Mouse (Mus musculus) intestine, embryonic 16.5 days (tissue): Measurements from ENCODE around the gene Slc23a4. TPM values are rescaled to one million over a fixed set of nuclear protein-coding genes. Genes with fewer than 3 reads are reported as not detected.
A peak's percentile ranks its signal among the peaks of the same experiment; 100 is the strongest.

Experiments used
- ATAC-seq: fragments of 200-750 bp; cut with Nextera tagmentation; 2 replicates; pipeline ENCODE4 v1.8.0; 2017; ENCODE audit warnings: moderate TSS enrichment, moderate library complexity
- H3K27ac ChIP-seq: fragments of 300-500 bp; sonication (generic); 2 replicates; pipeline ENCODE4 v1.5.1; 2014; ENCODE audit warnings: mild to moderate bottlenecking, low read length
- H3K27me3 ChIP-seq: fragments of 300-500 bp; sonication (generic); replicated peaks from 2 replicates; pipeline ENCODE4 v1.6.1; 2014; ENCODE audit warnings: low read length, control low read depth, mixed read lengths; ENCODE audit not compliant: control insufficient read depth, insufficient read depth
- H3K36me3 ChIP-seq: fragments of 300-500 bp; sonication (generic); 2 replicates; pipeline ENCODE4 v1.6.1; 2014; ENCODE audit warnings: low read length, control low read depth; ENCODE audit not compliant: control insufficient read depth, insufficient read depth
- H3K4me1 ChIP-seq: fragments of 300-500 bp; sonication (generic); 2 replicates; pipeline ENCODE4 v1.6.1; 2014; ENCODE audit warnings: low read length, control low read depth, mixed read lengths; ENCODE audit not compliant: control insufficient read depth, insufficient read depth
- H3K4me2 ChIP-seq: fragments of 300-500 bp; sonication (generic); 2 replicates; pipeline ENCODE4 v1.6.1; 2014; ENCODE audit warnings: low read depth, low read length, control low read depth
- H3K4me3 ChIP-seq: fragments of 300-500 bp; sonication (generic); 2 replicates; pipeline ENCODE4 v1.5.1; 2014; ENCODE audit warnings: mild to moderate bottlenecking, low read length
- H3K9ac ChIP-seq: fragments of 300-500 bp; sonication (generic); 2 replicates; pipeline ENCODE4 v1.6.1; 2014; ENCODE audit warnings: low read depth, low read length
- H3K9me3 ChIP-seq: fragments of 300-500 bp; sonication (generic); 2 replicates; pipeline ENCODE4 v1.6.1; 2016; ENCODE audit warnings: low read length, control low read depth; ENCODE audit not compliant: control insufficient read depth
- WGBS: fragments of 180-500 bp; shearing (Covaris S2); extraction: QIAGEN DNeasy Blood & Tissue Kit; methylation state at CpG from one replicate; pipeline ENCODE4 v1.1.7; 2014; 5-methylcytosine and 5-hydroxymethylcytosine counted together
- polyA plus RNA-seq: library from polyadenylated mRNA; unstranded; fragments of >200 nt; fragmentation: Nextera tagmentation; extraction: Ambion mirVana; gene quantifications from 2 replicates; pipeline ENCODE4 v1.2.1, GENCODE M21; 2015

The Slc23a4 gene
- polyA plus RNA-seq, 1 experiment from 2014 or later = 11.1 TPM

DNA sequence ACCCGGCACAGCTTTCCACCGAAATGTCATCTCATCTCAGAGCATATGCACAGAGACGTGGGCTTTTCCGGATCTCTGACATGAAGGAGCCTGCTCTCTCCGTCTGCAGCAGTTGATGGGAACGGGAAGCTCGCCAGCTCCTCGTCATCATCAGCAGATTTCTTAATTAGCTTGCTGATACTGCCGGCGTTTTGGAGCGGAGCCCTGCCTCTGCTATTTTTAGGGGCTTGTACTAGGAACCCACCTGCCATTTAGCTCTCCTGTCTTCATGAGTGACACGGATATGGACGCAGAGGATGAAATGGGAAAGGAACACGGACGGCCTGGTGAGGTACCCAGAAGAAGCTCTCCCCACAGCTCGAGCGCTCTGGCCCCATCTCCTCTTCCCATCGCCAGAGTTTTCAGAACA lies 14.1 kb upstream of the Slc23a4 start:
- no peaks in the 10 kb centered on the region for H3K27me3 ChIP-seq
- WGBS = 84% methylated on average over 18 of the region's 18 CpGs
- no peak overlapping the region for H3K4me2 ChIP-seq
- no peak for ATAC-seq
- H3K9ac ChIP-seq = no peak overlapping the region
- H3K4me1 ChIP-seq = no peaks in the 10 kb centered on the region; the same call in 1 of the 2 replicates
- no peak overlapping the region for H3K4me3 ChIP-seq
- H3K36me3 ChIP-seq = no peaks in the 10 kb centered on the region
- 0 out of 2 replicates have a peak, but pooled peaks cover 3% of the 10 kb centered on the region for H3K9me3 ChIP-seq
- no peak overlapping the region for H3K27ac ChIP-seq

DNA sequence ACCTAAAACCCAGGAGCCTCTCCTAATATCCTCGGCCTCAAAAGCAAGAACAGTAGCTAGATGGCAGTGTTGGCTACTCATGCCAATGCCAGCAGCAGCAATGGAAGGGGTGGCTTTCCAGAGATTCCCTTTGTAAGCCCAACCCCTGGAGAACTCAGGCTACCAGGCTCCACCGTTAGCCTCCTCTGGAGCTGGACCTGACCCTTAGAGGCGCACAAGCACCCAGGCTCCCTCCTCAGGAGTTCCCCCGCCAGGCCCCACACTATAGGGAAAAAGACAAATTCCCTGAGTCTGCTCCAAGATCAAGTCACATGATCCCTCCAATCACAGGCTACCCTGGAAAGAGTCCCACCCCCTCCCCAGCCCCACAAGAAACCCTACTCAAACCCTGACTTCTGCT lies 10.9 kb upstream of the Slc23a4 start:
- peak overlapping the region; percentile 13; the same call in 1 of the 2 replicates for H3K4me2 ChIP-seq
- no peak overlapping the region for H3K9ac ChIP-seq
- peaks cover 7% of the 10 kb centered on the region for H3K4me1 ChIP-seq
- WGBS = 18% methylated on average over 4 of the region's 4 CpGs
- no peak overlapping the region for H3K4me3 ChIP-seq
- no peak overlapping the region for H3K27ac ChIP-seq
- ATAC-seq = peak; percentile 38; the same call in 1 of the 2 replicates
- no peaks in the 10 kb centered on the region for H3K9me3 ChIP-seq
- H3K36me3 ChIP-seq = no peaks in the 10 kb centered on the region
- H3K27me3 ChIP-seq = no peaks in the 10 kb centered on the region

DNA sequence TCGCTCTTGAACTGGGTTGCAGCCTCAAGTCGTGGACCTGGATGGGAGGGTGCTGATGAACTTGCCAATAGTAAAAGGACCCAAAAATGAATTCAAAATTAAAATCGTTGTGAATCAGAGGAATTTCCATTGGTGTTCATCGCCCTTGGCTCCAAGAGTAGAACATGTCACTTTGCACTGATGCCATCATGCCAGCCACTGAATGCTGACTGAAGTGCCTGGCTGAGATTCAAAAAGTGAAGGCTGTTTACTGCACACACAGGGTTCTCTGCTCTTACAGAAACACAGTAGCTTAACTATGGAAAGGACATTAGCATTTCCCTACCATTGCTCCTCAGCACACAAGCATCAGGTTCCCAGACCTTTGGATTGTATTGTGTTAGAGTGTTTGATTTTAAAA lies 8.3 kb upstream of the Slc23a4 start:
- no peaks in the 10 kb centered on the region for H3K27me3 ChIP-seq
- H3K4me1 ChIP-seq = peaks cover 7% of the 10 kb centered on the region
- no peak for ATAC-seq
- WGBS = 83% methylated on average over 4 of the region's 4 CpGs
- no peaks in the 10 kb centered on the region for H3K9me3 ChIP-seq
- no peak overlapping the region for H3K4me2 ChIP-seq
- no peak overlapping the region for H3K9ac ChIP-seq
- no peak overlapping the region for H3K27ac ChIP-seq
- no peak overlapping the region for H3K4me3 ChIP-seq
- H3K36me3 ChIP-seq = no peaks in the 10 kb centered on the region

DNA sequence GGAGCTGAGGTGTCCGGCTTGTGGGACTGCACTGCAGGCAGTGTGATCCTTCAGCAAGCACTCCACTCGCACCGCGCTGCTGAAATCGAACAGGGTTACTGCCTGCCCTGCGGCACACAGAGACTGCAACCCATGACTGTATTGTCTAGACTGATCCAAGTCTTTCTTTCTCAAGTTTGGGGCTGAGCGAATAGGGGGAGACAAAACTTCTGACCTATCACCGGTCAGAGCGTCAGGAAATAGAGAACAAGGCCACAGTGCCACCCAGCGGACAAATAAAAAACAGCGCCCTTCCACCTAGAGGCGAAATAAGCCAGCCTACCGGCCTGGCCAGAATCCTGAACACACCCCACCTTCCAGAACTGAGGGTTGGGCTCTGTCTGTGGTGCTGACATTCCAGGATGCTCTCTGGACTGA lies 7.1 kb upstream of the Slc23a4 start:
- no peak overlapping the region for H3K27ac ChIP-seq
- H3K27me3 ChIP-seq = no peaks in the 10 kb centered on the region
- peak overlapping the region; percentile 68 for H3K4me2 ChIP-seq
- no peaks in the 10 kb centered on the region for H3K9me3 ChIP-seq
- peak overlapping the region; percentile 40 for H3K4me3 ChIP-seq
- 6% methylated on average over 13 of the region's 13 CpGs for WGBS
- peaks cover 7% of the 10 kb centered on the region for H3K4me1 ChIP-seq
- peak; percentile 79 for ATAC-seq
- H3K9ac ChIP-seq = peak overlapping the region; percentile 47; the same call in 1 of the 2 replicates
- H3K36me3 ChIP-seq = no peaks in the 10 kb centered on the region

GRCm38 (mm10) chr6:34994692-34995091 lies 6.5 kb upstream of the Slc23a4 start:
- Histone ChIP-seq H3K9me3 (no peaks in the 10 kb centered on the region), H3K4me3 (no peak overlapping the region; the same call in 1 of the 2 replicates), H3K36me3 (no peaks in the 10 kb centered on the region), H3K27me3 (no peaks in the 10 kb centered on the region), H3K9ac (peak overlapping the region; percentile 47; the same call in 1 of the 2 replicates), H3K4me2 (peak overlapping the region; percentile 68), H3K27ac (no peak overlapping the region), H3K4me1 (peaks cover 7% of the 10 kb centered on the region)
- WGBS = 54% methylated on average over 5 of the region's 5 CpGs
- ATAC-seq = no peak

DNA sequence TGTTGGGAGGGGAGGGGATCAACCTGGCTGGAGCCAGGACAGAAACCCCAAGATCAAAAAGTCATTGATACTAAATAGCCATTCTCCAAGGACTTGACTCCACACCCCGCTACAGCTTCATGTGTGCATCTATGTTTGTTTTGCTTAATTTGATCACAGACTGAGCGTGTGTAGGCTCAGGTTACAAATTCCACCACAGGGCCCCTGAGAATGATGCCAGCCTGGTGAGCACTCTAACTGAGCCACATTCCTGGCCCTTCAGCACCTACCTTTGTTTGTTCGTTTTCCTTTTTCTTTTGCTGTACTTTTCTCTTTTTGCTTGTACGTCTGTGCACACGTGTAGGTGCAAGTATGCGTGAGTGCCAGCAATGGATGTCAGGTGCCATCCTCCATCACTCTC lies 1.1 kb upstream of the Slc23a4 start:
- no peak overlapping the region for H3K9ac ChIP-seq
- no peak overlapping the region for H3K4me3 ChIP-seq
- H3K9me3 ChIP-seq = no peaks in the 10 kb centered on the region
- no peaks in the 10 kb centered on the region for H3K27me3 ChIP-seq
- H3K4me2 ChIP-seq = no peak overlapping the region
- ATAC-seq = no peak
- no peak overlapping the region for H3K27ac ChIP-seq
- H3K4me1 ChIP-seq = peaks cover 7% of the 10 kb centered on the region
- WGBS = 64% methylated on average over 6 of the region's 6 CpGs
- no peaks in the 10 kb centered on the region for H3K36me3 ChIP-seq

DNA sequence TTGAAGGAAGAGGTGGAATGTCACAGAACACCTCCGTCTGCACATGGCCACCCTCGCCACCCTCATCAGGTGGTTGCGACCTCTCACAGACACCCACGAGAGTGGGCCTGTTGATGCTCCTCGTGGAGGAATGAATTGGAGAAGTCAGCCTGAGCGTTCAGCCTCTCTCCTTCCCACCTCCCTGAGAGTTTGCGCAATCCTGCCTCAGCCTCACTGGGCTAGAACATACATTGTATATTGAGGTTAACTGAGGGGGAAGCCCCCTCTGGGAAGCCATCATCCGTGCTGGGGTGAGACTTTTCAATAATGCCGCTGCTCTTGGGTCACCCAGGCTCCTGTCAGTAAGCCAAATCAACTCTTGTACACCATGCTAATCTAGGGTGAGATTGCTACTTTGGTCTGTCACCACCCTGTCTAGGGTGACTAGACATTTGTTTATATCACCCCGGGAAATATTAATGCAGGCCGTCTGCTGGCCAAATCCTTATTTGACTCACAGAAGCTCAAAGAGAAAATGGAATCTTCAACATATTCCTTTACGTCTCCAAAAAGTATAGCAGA lies 1.0 kb downstream of the Slc23a4 start:
- H3K27ac ChIP-seq = no peak overlapping the region
- no peak overlapping the region for H3K4me3 ChIP-seq
- ATAC-seq = 0 out of 2 replicates have a peak, but pooled peaks have one; percentile 3
- no peaks in the 10 kb centered on the region for H3K27me3 ChIP-seq
- H3K4me1 ChIP-seq = peaks cover 7% of the 10 kb centered on the region
- peak overlapping the region; percentile 50 for H3K4me2 ChIP-seq
- H3K36me3 ChIP-seq = no peaks in the 10 kb centered on the region
- H3K9ac ChIP-seq = no peak overlapping the region
- no peaks in the 10 kb centered on the region for H3K9me3 ChIP-seq
- WGBS = 78% methylated on average over 12 of the region's 12 CpGs

DNA sequence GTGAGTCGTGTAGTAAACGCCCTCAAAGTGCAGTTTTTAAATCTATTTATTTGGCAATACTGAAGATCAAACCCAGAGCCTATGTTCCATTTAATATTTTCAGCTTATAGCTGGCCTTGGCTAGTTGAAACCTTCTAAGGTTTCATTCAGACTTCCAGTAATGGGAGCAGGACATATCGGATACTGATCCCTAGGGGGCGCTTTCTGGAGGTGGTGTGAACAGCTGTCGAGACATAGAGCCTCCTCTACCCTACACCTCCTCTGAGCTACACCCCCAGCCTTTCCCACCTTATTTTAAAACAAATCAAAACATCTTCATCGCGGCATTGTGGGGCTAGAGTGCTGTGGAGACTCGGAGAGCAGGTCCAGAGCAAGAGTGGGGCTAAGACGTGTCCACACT lies 7.5 kb downstream of the Slc23a4 start:
- Histone ChIP-seq H3K4me2 (no peak overlapping the region), H3K9me3 (no peaks in the 10 kb centered on the region), H3K4me1 (no peaks in the 10 kb centered on the region), H3K36me3 (no peaks in the 10 kb centered on the region), H3K9ac (no peak overlapping the region), H3K4me3 (no peak overlapping the region), H3K27ac (no peak overlapping the region), H3K27me3 (no peaks in the 10 kb centered on the region)
- ATAC-seq = no peak
- WGBS = 67% methylated on average over 9 of the region's 9 CpGs

DNA sequence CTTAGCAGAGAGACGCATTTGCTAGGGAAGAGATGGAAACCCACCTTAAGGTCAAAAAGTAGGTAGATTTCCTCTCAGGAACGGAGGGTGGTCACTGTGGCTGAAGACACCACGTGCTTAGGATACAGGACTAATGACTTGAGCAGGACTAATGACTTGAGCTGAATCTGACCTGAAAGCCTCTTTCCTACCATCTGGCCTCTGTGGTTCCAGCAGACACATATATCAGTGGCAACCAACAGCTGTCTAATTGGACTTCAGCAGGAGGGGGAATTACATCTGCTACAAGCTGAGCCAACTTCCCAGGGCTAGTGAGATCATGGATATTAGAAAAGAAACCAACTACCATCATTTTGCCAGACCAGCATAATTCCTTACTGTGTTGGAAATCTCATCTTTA lies 8.9 kb downstream of the Slc23a4 start:
- ATAC-seq = no peak
- Histone ChIP-seq H3K9me3 (no peaks in the 10 kb centered on the region), H3K4me2 (no peak overlapping the region), H3K4me3 (no peak overlapping the region), H3K27me3 (no peaks in the 10 kb centered on the region), H3K36me3 (no peaks in the 10 kb centered on the region), H3K4me1 (no peaks in the 10 kb centered on the region), H3K9ac (no peak overlapping the region), H3K27ac (no peak overlapping the region)
- WGBS = 88% methylated on average over 3 of the region's 3 CpGs

DNA sequence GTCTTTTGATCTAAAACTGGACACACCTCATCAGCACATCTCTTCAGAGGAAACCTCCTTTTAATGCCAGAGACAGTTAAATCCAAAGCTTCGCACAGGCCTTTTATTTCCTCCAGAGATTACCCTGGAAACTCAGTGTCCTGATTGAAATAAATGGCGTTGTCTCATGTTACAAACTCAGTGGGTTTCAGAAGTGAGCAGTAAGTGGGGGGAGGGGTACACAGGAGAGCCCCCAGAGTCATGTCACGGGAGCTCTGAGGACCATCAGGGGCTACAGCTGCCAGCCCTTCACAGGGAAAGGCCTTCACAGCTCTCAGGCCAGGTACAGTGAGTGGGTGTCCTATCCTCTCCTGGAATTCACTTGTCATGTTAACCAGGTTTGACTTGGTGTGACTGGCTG lies 17.0 kb downstream of the Slc23a4 start:
- no peaks in the 10 kb centered on the region for H3K36me3 ChIP-seq
- H3K9ac ChIP-seq = no peak overlapping the region
- no peak overlapping the region for H3K4me2 ChIP-seq
- H3K27ac ChIP-seq = no peak overlapping the region
- no peak overlapping the region for H3K4me3 ChIP-seq
- no peak for ATAC-seq
- H3K9me3 ChIP-seq = no peaks in the 10 kb centered on the region
- WGBS = 52% methylated on average over 3 of the region's 3 CpGs
- H3K4me1 ChIP-seq = no peaks in the 10 kb centered on the region
- no peaks in the 10 kb centered on the region for H3K27me3 ChIP-seq
